Mouse (Mus musculus) heart, embryonic 14.5 days (tissue): ENCODE data around the gene Mmrn1. TPM values are rescaled to one million over a fixed set of nuclear protein-coding genes. Genes with fewer than 3 reads are reported as not detected.

Experiments used
- ATAC-seq: fragments of 200-750 bp; cut with Nextera tagmentation; 2 replicates; pipeline ENCODE4 v1.8.0; 2017; ENCODE audit warnings: low read depth, moderate TSS enrichment; ENCODE audit not compliant: insufficient number of reproducible peaks, insufficient read depth, low FRiP score
- H3K27ac ChIP-seq, 2 experiments: fragments of 200-500 bp in 1 of 2; fragments of 300-500 bp in 1 of 2; sonication (generic) in 1 of 2; replicated peaks in 1 of 2; 2 replicates each; pipeline ENCODE4 v1.5.1; 2012 to 2014; ENCODE audit warnings: low read depth in 2 of 2, low read length in 2 of 2, control low read depth in 1 of 2, mild to moderate bottlenecking in 1 of 2, mixed read lengths in 1 of 2; ENCODE audit not compliant: control insufficient read depth in 1 of 2, insufficient read depth in 1 of 2
- H3K27me3 ChIP-seq: fragments of 300-500 bp; sonication (generic); 2 replicates; pipeline ENCODE4 v1.6.1; 2014; ENCODE audit warnings: mild to moderate bottlenecking, low read length, control low read depth; ENCODE audit not compliant: control insufficient read depth, insufficient read depth
- H3K36me3 ChIP-seq: fragments of 300-500 bp; sonication (generic); 2 replicates; pipeline ENCODE4 v1.6.1; 2014; ENCODE audit warnings: mild to moderate bottlenecking, control low read depth, low read length, mixed read lengths; ENCODE audit not compliant: control insufficient read depth, insufficient read depth
- H3K4me1 ChIP-seq, 2 experiments: fragments of 200-500 bp in 1 of 2; fragments of 300-500 bp in 1 of 2; sonication (generic) in 1 of 2; 2 replicates each; pipeline ENCODE4 v1.6.1; 2012 to 2014; ENCODE audit warnings: low read length in 2 of 2, control low read depth in 1 of 2, mixed read lengths in 1 of 2; ENCODE audit not compliant: control insufficient read depth in 2 of 2, insufficient read depth in 2 of 2
- H3K4me2 ChIP-seq: fragments of 300-500 bp; sonication (generic); 2 replicates; pipeline ENCODE4 v1.6.1; 2014; ENCODE audit warnings: mild to moderate bottlenecking, low read length
- H3K4me3 ChIP-seq, 2 experiments: fragments of 200-500 bp in 1 of 2; fragments of 300-500 bp in 1 of 2; sonication (generic) in 1 of 2; 2 replicates each; pipeline ENCODE4 v1.5.1; 2012 to 2014; ENCODE audit warnings: low read length in 2 of 2, mild to moderate bottlenecking in 2 of 2, control low read depth in 1 of 2, low read depth in 1 of 2, moderate library complexity in 1 of 2; ENCODE audit not compliant: control insufficient read depth in 1 of 2, insufficient read depth in 1 of 2
- H3K9ac ChIP-seq: fragments of 300-500 bp; sonication (generic); 2 replicates; pipeline ENCODE4 v1.6.1; 2014; ENCODE audit warnings: mild to moderate bottlenecking, low read length
- H3K9me3 ChIP-seq: fragments of 300-500 bp; sonication (generic); 2 replicates; pipeline ENCODE4 v1.6.1; 2016; ENCODE audit warnings: low read length, control low read depth; ENCODE audit not compliant: control insufficient read depth
- WGBS: fragments of 180-500 bp; shearing (Covaris S2); extraction: QIAGEN DNeasy Blood & Tissue Kit; methylation state at CpG from one replicate; pipeline ENCODE4 v1.1.7; 2014; 5-methylcytosine and 5-hydroxymethylcytosine counted together
- polyA plus RNA-seq: library from polyadenylated mRNA; unstranded; fragments of >200 nt; fragmentation: Nextera tagmentation; extraction: Ambion mirVana; gene quantifications from 2 replicates; pipeline ENCODE4 v1.2.1, GENCODE M21; 2014

The Mmrn1 gene
- polyA plus RNA-seq, 1 experiment from 2014 or later = 4.9 TPM

DNA sequence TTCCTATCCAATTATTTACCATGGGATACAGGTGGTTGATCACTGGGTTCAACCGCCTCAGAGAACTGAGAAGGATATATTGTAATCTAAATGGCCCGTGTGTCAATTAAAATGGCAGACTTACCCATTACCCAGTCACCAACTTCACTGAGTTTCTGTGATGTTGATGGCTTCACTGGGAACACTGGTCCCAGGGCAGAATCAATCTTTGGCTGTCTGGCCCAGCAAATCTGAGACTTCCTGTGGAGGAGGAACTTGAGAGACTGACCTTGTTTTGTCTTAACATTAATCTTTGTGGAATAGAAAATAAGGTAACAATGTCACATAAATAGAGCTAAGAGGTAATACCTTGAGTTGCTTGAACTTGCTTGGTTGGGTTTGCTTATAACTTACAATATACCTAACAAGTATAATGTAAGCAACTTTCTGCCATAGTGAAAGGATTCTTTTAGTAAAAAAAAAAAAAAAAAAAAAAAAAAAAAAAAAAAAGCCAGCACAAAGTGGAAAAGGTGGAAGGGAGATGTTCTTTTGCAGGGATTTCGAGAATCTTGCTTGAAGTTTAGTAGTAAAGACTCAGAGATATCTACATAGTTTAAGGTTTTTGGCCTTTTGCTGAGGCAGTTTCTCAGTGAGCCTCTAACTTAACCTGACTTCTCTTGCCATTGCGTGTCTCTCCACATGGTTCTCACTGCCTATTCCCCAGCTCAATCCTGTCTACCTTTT, 68.8 kb downstream of the Mmrn1 start:
- Histone ChIP-seq H3K27ac (no peak overlapping the region), H3K9me3 (no peaks in the 10 kb centered on the region), H3K4me1 (no peaks in the 10 kb centered on the region), H3K9ac (no peak overlapping the region), H3K4me3 (no peak overlapping the region), H3K36me3 (no peaks in the 10 kb centered on the region), H3K27me3 (no peaks in the 10 kb centered on the region), H3K4me2 (no peak overlapping the region)
- 74% methylated on average over 4 of the region's 4 CpGs for WGBS
- no peak for ATAC-seq

DNA sequence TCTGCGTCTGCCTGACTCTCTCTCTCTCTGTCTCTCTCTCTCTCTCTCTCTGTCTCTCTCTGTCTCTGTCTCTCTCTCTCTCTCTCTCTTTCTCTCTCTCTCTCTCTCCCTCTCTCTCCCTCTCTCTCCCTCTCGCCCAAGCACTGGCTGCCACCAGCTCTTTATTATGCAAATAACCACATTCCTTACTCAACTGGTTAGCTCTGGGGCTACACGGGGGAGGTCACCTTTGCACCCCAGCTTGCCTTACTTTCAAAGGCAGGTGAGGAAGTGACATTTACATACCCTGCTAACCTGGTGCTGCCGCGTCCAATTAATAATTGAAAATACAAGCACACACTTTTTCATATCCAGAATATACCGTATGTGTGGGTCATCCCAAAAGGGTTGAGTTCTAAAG, 69.3 kb downstream of the Mmrn1 start:
- Histone ChIP-seq H3K4me3 (no peak overlapping the region), H3K9ac (no peak overlapping the region), H3K4me1 (no peaks in the 10 kb centered on the region), H3K36me3 (no peaks in the 10 kb centered on the region), H3K9me3 (no peaks in the 10 kb centered on the region), H3K4me2 (peak overlapping the region; percentile 31; the same call in 1 of the 2 replicates), H3K27me3 (no peaks in the 10 kb centered on the region), H3K27ac (no peak overlapping the region)
- WGBS = 22% methylated on average over 6 of the region's 6 CpGs
- ATAC-seq = no peak

GRCm38 (mm10) chr6:60994521-60994920, 69.7 kb downstream of the Mmrn1 start:
- Histone ChIP-seq H3K9me3 (no peaks in the 10 kb centered on the region), H3K4me1 (no peaks in the 10 kb centered on the region), H3K4me3 (no peak overlapping the region), H3K27me3 (no peaks in the 10 kb centered on the region), H3K27ac (no peak overlapping the region), H3K4me2 (peak overlapping the region; percentile 31; the same call in 1 of the 2 replicates), H3K36me3 (no peaks in the 10 kb centered on the region), H3K9ac (no peak overlapping the region)
- ATAC-seq = no peak
- WGBS = 35% methylated on average over 10 of the region's 10 CpGs

DNA sequence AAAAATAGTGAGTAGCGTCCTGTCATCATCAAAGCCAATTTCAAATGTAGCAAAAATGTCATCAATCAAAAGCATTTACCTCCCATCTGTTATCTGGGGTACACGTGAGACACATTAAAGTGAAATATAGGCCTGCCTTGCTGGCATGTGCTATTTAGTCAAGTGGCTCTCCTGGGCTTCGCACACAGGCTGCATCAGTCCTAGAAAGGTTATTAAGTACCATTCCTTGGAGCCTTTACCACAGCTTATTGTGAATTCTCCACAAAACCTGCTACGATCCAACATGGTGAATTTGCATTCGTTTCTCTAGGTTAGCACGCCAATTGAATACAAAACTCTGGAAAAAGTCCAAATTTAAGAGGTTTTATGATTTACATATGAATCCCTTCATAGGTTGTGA, 70.8 kb downstream of the Mmrn1 start:
- Histone ChIP-seq H3K9me3 (no peaks in the 10 kb centered on the region), H3K4me3 (no peak overlapping the region), H3K4me2 (no peak overlapping the region), H3K27me3 (no peaks in the 10 kb centered on the region), H3K36me3 (no peaks in the 10 kb centered on the region), H3K27ac (no peak overlapping the region), H3K9ac (no peak overlapping the region), H3K4me1 (no peaks in the 10 kb centered on the region)
- WGBS = 79% methylated on average over 6 of the region's 6 CpGs
- no peak for ATAC-seq

GRCm38 (mm10) chr6:60996328-60996727, 71.6 kb downstream of the Mmrn1 start:
- no peak overlapping the region for H3K4me3 ChIP-seq

GRCm38 (mm10) chr6:61001003-61001790, 76.4 kb downstream of the Mmrn1 start:
- WGBS = 70% methylated on average over 6 of the region's 6 CpGs

More at GRCm38 (mm10) chr6:60996328-60996727, 71.6 kb downstream of the Mmrn1 start:
- Histone ChIP-seq H3K36me3 (no peaks in the 10 kb centered on the region), H3K4me1 (no peaks in the 10 kb centered on the region), H3K27me3 (no peaks in the 10 kb centered on the region), H3K9ac (no peak overlapping the region), H3K4me2 (no peak overlapping the region), H3K9me3 (no peaks in the 10 kb centered on the region), H3K27ac (no peak overlapping the region)
- 64% methylated on average over 1 of the region's 1 CpGs for WGBS
- no peak for ATAC-seq

DNA sequence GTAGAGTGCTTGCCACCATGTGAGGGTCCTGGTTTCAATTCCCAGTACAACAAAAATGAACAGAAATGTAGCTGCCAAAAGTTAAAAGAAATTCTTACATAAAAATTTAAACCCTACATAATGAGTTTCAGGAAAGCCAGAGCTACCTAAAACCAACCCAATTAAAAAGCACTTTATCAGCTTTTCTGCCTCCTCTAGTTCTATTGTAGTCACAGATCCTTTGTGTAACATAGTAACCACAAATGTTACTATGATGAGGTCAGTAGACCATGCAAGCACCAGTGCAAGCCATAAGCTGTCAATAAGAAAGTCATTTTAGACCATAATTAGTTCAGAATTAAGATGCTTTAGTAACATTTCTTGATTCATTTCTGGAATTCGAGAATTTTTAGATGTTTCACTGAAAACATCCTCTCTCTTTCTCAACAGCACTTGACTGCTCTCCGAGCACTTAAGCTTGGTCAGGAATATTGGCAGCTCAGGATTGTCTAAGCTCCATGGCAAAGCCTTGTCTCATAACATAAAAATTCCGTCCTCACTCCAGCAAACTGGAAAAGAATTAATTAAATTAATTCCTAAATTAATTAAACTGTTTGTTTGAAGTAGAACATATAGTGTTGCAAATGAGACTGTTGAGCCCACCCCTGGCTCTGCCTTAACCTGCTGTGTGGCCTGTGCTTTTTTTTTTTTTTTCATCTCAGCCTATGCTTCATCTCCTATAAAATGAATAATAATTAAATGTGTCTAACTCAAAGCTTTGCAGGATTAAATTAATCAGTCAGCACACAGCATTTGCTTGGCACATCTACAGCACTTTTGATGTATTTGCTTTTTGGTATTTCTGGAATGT, 79.4 kb downstream of the Mmrn1 start:
- 57% methylated on average over 3 of the region's 3 CpGs for WGBS
- Histone ChIP-seq H3K36me3 (no peaks in the 10 kb centered on the region), H3K27ac (no peak overlapping the region), H3K27me3 (no peaks in the 10 kb centered on the region), H3K4me2 (no peak overlapping the region), H3K9ac (no peak overlapping the region), H3K9me3 (no peaks in the 10 kb centered on the region), H3K4me1 (no peaks in the 10 kb centered on the region), H3K4me3 (no peak overlapping the region)
- no peak for ATAC-seq

More at GRCm38 (mm10) chr6:61001003-61001790, 76.4 kb downstream of the Mmrn1 start:
- Histone ChIP-seq H3K4me1 (no peaks in the 10 kb centered on the region), H3K27ac (no peak overlapping the region), H3K27me3 (no peaks in the 10 kb centered on the region), H3K9me3 (no peaks in the 10 kb centered on the region), H3K4me2 (no peak overlapping the region), H3K9ac (no peak overlapping the region), H3K36me3 (no peaks in the 10 kb centered on the region), H3K4me3 (no peak overlapping the region)
- no peak for ATAC-seq
